In the genomic region with DNA sequence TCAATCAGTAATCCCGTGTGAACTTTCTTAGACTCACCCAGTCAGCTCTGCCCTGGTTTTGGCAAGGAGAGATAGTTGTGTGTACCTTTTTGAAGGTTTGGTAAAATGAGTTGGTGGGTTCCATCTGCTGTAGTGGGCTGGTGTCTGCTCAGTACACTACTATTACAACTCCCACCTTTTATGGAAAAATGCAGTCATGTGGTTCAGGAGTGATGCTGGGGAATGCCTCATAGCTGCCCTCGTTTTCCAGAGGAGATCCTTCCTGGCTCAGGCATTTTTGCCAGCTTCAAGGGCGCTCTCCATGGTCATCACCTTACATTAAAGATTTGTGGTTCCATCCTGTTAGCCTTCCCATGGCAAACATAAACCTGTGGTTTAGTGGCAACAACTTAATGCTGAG, we compare ENCODE assay signal across 10 mouse cellular contexts. TPM values are rescaled to one million over a fixed set of nuclear protein-coding genes. Genes with fewer than 3 reads are reported as not detected.
DNase-seq lines count a peak whose midpoint lies in the region; ATAC-seq and TF ChIP-seq lines count a peak whose summit lies in the region.
"Had no signal": no experiment of that assay in that cellular context is flagged by ENCODE, and none has a peak within 500 bp of the region (broad histone marks: within the 10 kb centered on the region; RNA-seq: fewer than 3 reads in every experiment).

No protein-coding gene starts in this region.

- H3K4me2 ChIP-seq in kidney, embryonic 15.5 days = peak overlapping the region; percentile 95
- H3K4me2 ChIP-seq in intestine, embryonic 15.5 days (replicated peaks) = peak overlapping the region; percentile 95
- peak overlapping the region; percentile 79 for H3K4me2 ChIP-seq in midbrain, embryonic 15.5 days

- no peak for TF ChIP-seq POLR2A in embryonic fibroblast, embryonic 13.5 days (IDR thresholded peaks at IDR 0.05; ENCODE audit: low read depth, low read length)

- H3K4me3 ChIP-seq in kidney, embryonic 15.5 days (replicated peaks) = peak overlapping the region; percentile 93; the same call in 1 of the 2 replicates
- H3K4me3 ChIP-seq in embryonic fibroblast, embryonic 13.5 days (ENCODE audit: insufficient read depth, low read length) = peak overlapping the region; percentile 65; the same call in 1 of the 2 replicates
- no peak overlapping the region for H3K4me3 ChIP-seq in intestine, embryonic 15.5 days (replicated peaks)
- peak overlapping the region; percentile 69 for H3K4me3 ChIP-seq in midbrain, embryonic 15.5 days

- H3K27me3 ChIP-seq in kidney, embryonic 15.5 days = no peaks in the 10 kb centered on the region
- no peaks in the 10 kb centered on the region for H3K27me3 ChIP-seq in intestine, embryonic 15.5 days (replicated peaks)
- H3K27me3 ChIP-seq in midbrain, embryonic 15.5 days (replicated peaks) = no peaks in the 10 kb centered on the region

- no peaks in the 10 kb centered on the region for H3K9me3 ChIP-seq in kidney, embryonic 15.5 days (replicated peaks)
- no peaks in the 10 kb centered on the region for H3K9me3 ChIP-seq in intestine, embryonic 15.5 days
- no peaks in the 10 kb centered on the region for H3K9me3 ChIP-seq in midbrain, embryonic 15.5 days

- WGBS in kidney, embryonic 15.5 days = 39% methylated on average over 3 of the region's 3 CpGs
- 47% methylated on average over 3 of the region's 3 CpGs for WGBS in intestine, embryonic 15.5 days
- WGBS in midbrain, embryonic 15.5 days = 42% methylated on average over 3 of the region's 3 CpGs

- 0 out of 2 replicates have a peak overlapping the region, but pooled peaks have one; percentile 85 for H3K9ac ChIP-seq in kidney, embryonic 15.5 days
- no peak overlapping the region for H3K9ac ChIP-seq in intestine, embryonic 15.5 days
- H3K9ac ChIP-seq in midbrain, embryonic 15.5 days = peak overlapping the region; percentile 79; the same call in 1 of the 2 replicates

- H3K4me1 ChIP-seq in kidney, embryonic 15.5 days = peaks cover 47% of the 10 kb centered on the region
- peaks cover 7% of the 10 kb centered on the region; the same call in 1 of the 2 replicates for H3K4me1 ChIP-seq in embryonic fibroblast, embryonic 13.5 days (ENCODE audit: control insufficient read depth, insufficient read depth, low read length)
- H3K4me1 ChIP-seq in intestine, embryonic 15.5 days (replicated peaks) = peaks cover 29% of the 10 kb centered on the region
- peaks cover 50% of the 10 kb centered on the region for H3K4me1 ChIP-seq in midbrain, embryonic 15.5 days

- no peak overlapping the region for H3K27ac ChIP-seq in kidney, embryonic 15.5 days
- no peak overlapping the region for H3K27ac ChIP-seq in embryonic fibroblast, embryonic 13.5 days (ENCODE audit: insufficient read depth, low read length)
- no peak overlapping the region for H3K27ac ChIP-seq in intestine, embryonic 15.5 days
- H3K27ac ChIP-seq in midbrain, embryonic 15.5 days = no peak overlapping the region

- no peak for ATAC-seq in kidney, embryonic 15.5 days (replicated peaks; ENCODE audit: low FRiP score)
- no peak for ATAC-seq in intestine, embryonic 15.5 days
- ATAC-seq in midbrain, embryonic 15.5 days (replicated peaks) = no peak

- peaks cover 9% of the 10 kb centered on the region; the same call in 1 of the 2 replicates for H3K36me3 ChIP-seq in kidney, embryonic 15.5 days
- H3K36me3 ChIP-seq in intestine, embryonic 15.5 days = no peaks in the 10 kb centered on the region
- H3K36me3 ChIP-seq in midbrain, embryonic 15.5 days (replicated peaks) = no peaks in the 10 kb centered on the region

- DNase-seq in kidney, postnatal 10 days = no peak
- DNase-seq in layer of hippocampus, postnatal 14 days (ENCODE audit: low spot score in 2 of 2) = no peak
- no peak for DNase-seq in embryo, embryonic 9.5 days (ENCODE audit: extremely low spot score)
- DNase-seq in right cerebral cortex, postnatal 4 days = no peak
- DNase-seq: lung, postnatal 4 days; right cerebral cortex, adult 18-20 months had no signal

- no peak for TF ChIP-seq CTCF in embryonic fibroblast, embryonic 13.5 days (IDR thresholded peaks at IDR 0.05; ENCODE audit: borderline replicate concordance, insufficient read depth, low read length)

RNA-seq across cellular contexts. Expression of a gene that starts 2.6 kb away (rescaled TPM):
- polyA plus RNA-seq in kidney, embryonic 15.5 days (2015; fragmentation: Nextera tagmentation; extraction: Ambion mirVana) = 8.5 and 8.9 TPM in 2 replicates
- polyA plus RNA-seq in embryonic fibroblast, embryonic 13.5 days (2011; ENCODE audit: insufficient read length, low read depth, missing spikeins) = 20.6 and 22.3 TPM in 2 replicates
- 6.3 and 7.0 TPM in 2 replicates for polyA plus RNA-seq in intestine, embryonic 15.5 days (2015; fragmentation: Nextera tagmentation; extraction: Ambion mirVana)
- 10.4 and 11.2 TPM in 2 replicates for polyA plus RNA-seq in midbrain, embryonic 15.5 days (2015; fragmentation: Nextera tagmentation; extraction: Ambion mirVana)
- total RNA-seq in layer of hippocampus, postnatal 14 days (2021) = 10 to 100 TPM; 31.5 to 33.5 TPM
